Mouse (Mus musculus) neural tube, embryonic 13.5 days (tissue): ENCODE results near the gene Camk2n1. TPM values are rescaled to one million over a fixed set of nuclear protein-coding genes. Genes with fewer than 3 reads are reported as not detected.

Experiments used
- ATAC-seq: fragments of 200-750 bp; cut with Nextera tagmentation; 2 replicates; pipeline ENCODE4 v1.8.0; 2017; ENCODE audit warnings: low read depth, mild to moderate bottlenecking, moderate TSS enrichment, moderate library complexity
- H3K27ac ChIP-seq: fragments of 300-500 bp; sonication (generic); replicated peaks from 2 replicates; pipeline ENCODE4 v1.5.1; 2015; ENCODE audit warnings: moderate library complexity, mild to moderate bottlenecking, inconsistent platforms
- H3K27me3 ChIP-seq: fragments of 300-500 bp; sonication (generic); 2 replicates; pipeline ENCODE4 v1.6.1; 2015; ENCODE audit warnings: mild to moderate bottlenecking, inconsistent platforms
- H3K36me3 ChIP-seq: fragments of 300-500 bp; sonication (generic); 2 replicates; pipeline ENCODE4 v1.6.1; 2015; ENCODE audit warnings: mild to moderate bottlenecking, inconsistent platforms
- H3K4me1 ChIP-seq: fragments of 300-500 bp; sonication (generic); replicated peaks from 2 replicates; pipeline ENCODE4 v1.6.1; 2015; ENCODE audit warnings: inconsistent platforms
- H3K4me2 ChIP-seq: fragments of 300-500 bp; sonication (generic); 2 replicates; pipeline ENCODE4 v1.6.1; 2015; ENCODE audit warnings: inconsistent platforms, mild to moderate bottlenecking, moderate library complexity
- H3K4me3 ChIP-seq: fragments of 300-500 bp; sonication (generic); 2 replicates; pipeline ENCODE4 v1.5.1; 2015; ENCODE audit warnings: mild to moderate bottlenecking, inconsistent platforms
- H3K9ac ChIP-seq: fragments of 300-500 bp; sonication (generic); 2 replicates; pipeline ENCODE4 v1.6.1; 2015; ENCODE audit warnings: moderate library complexity, mild to moderate bottlenecking, inconsistent platforms
- H3K9me3 ChIP-seq: fragments of 300-500 bp; sonication (generic); 2 replicates; pipeline ENCODE4 v1.6.1; 2016; ENCODE audit warnings: inconsistent platforms
- WGBS: fragments of 180-500 bp; shearing (Covaris S2); methylation state at CpG from one replicate; pipeline ENCODE4 v1.1.7; 2015; 5-methylcytosine and 5-hydroxymethylcytosine counted together
- polyA plus RNA-seq: library from polyadenylated mRNA; unstranded; fragments of >200 nt; fragmentation: Nextera tagmentation; extraction: Ambion mirVana; gene quantifications from 2 replicates; pipeline ENCODE4 v1.2.1, GENCODE M21; 2015

Gene Camk2n1
- polyA plus RNA-seq, 1 experiment from 2014 or later = 15.3 TPM

GRCm38 (mm10) chr4:138471241-138471640 is 17.1 kb downstream of the Camk2n1 start:
- H3K9ac ChIP-seq = no peak overlapping the region
- 40% methylated on average over 7 of the region's 7 CpGs for WGBS
- peaks cover 30% of the 10 kb centered on the region for H3K4me1 ChIP-seq
- no peaks in the 10 kb centered on the region for H3K36me3 ChIP-seq
- peak overlapping the region; percentile 68 for H3K27ac ChIP-seq
- no peak for ATAC-seq
- H3K4me3 ChIP-seq = no peak overlapping the region
- no peaks in the 10 kb centered on the region for H3K9me3 ChIP-seq
- H3K4me2 ChIP-seq = no peak overlapping the region
- peaks cover 4% of the 10 kb centered on the region for H3K27me3 ChIP-seq

GRCm38 (mm10) chr4:138479595-138479994 is 25.5 kb downstream of the Camk2n1 start:
- Histone ChIP-seq H3K9me3 (no peaks in the 10 kb centered on the region), H3K4me2 (no peak overlapping the region), H3K27me3 (no peaks in the 10 kb centered on the region; the same call in 1 of the 2 replicates), H3K4me1 (peaks cover 14% of the 10 kb centered on the region; the same call in 1 of the 2 replicates), H3K36me3 (no peaks in the 10 kb centered on the region), H3K27ac (no peak overlapping the region), H3K4me3 (no peak overlapping the region), H3K9ac (no peak overlapping the region)
- no peak for ATAC-seq
- 77% methylated on average over 7 of the region's 7 CpGs for WGBS

- H3K4me2 ChIP-seq = no peak overlapping the region
- 60% methylated on average over 9 of the region's 9 CpGs for WGBS
Measured at GRCm38 (mm10) chr4:138480962-138481361, 26.8 kb downstream of the Camk2n1 start.

GRCm38 (mm10) chr4:138482721-138483120 is 28.6 kb downstream of the Camk2n1 start:
- peaks cover 7% of the 10 kb centered on the region; the same call in 1 of the 2 replicates for H3K4me1 ChIP-seq
- H3K27me3 ChIP-seq = no peaks in the 10 kb centered on the region
- ATAC-seq = no peak
- H3K9me3 ChIP-seq = no peaks in the 10 kb centered on the region
- H3K4me2 ChIP-seq = no peak overlapping the region
- no peak overlapping the region for H3K27ac ChIP-seq
- H3K36me3 ChIP-seq = no peaks in the 10 kb centered on the region
- no peak overlapping the region for H3K9ac ChIP-seq
- 74% methylated on average over 8 of the region's 8 CpGs for WGBS
- no peak overlapping the region for H3K4me3 ChIP-seq

More at GRCm38 (mm10) chr4:138480962-138481361, 26.8 kb downstream of the Camk2n1 start:
- Histone ChIP-seq H3K27ac (no peak overlapping the region), H3K9ac (no peak overlapping the region), H3K36me3 (no peaks in the 10 kb centered on the region), H3K9me3 (no peaks in the 10 kb centered on the region), H3K4me3 (no peak overlapping the region), H3K4me1 (peaks cover 13% of the 10 kb centered on the region; the same call in 1 of the 2 replicates), H3K27me3 (no peaks in the 10 kb centered on the region; the same call in 1 of the 2 replicates)
- no peak for ATAC-seq

GRCm38 (mm10) chr4:138488241-138488640 is 34.1 kb downstream of the Camk2n1 start:
- Histone ChIP-seq H3K4me3 (no peak overlapping the region), H3K9ac (no peak overlapping the region), H3K27ac (peak overlapping the region; percentile 33; the same call in 1 of the 2 replicates), H3K9me3 (no peaks in the 10 kb centered on the region), H3K4me2 (no peak overlapping the region), H3K4me1 (peaks cover 25% of the 10 kb centered on the region), H3K36me3 (no peaks in the 10 kb centered on the region), H3K27me3 (no peaks in the 10 kb centered on the region)
- WGBS = 30% methylated on average over 8 of the region's 8 CpGs
- peak; percentile 46; the same call in 1 of the 2 replicates for ATAC-seq

GRCm38 (mm10) chr4:138491088-138491487 is 37.0 kb downstream of the Camk2n1 start:
- no peak overlapping the region for H3K27ac ChIP-seq
- 65% methylated on average over 4 of the region's 4 CpGs for whole genome bisulfite sequencing
- no peak for ATAC-seq
- no peaks in the 10 kb centered on the region for H3K27me3 ChIP-seq
- H3K9me3 ChIP-seq = no peaks in the 10 kb centered on the region
- H3K9ac ChIP-seq = no peak overlapping the region
- H3K4me2 ChIP-seq = no peak overlapping the region
- peaks cover 53% of the 10 kb centered on the region for H3K4me1 ChIP-seq
- H3K4me3 ChIP-seq = no peak overlapping the region
- no peaks in the 10 kb centered on the region for H3K36me3 ChIP-seq

GRCm38 (mm10) chr4:138493161-138494001 is 39.3 kb downstream of the Camk2n1 start:
- Histone ChIP-seq H3K27ac (peak overlapping the region; percentile 24; the same call in 1 of the 2 replicates), H3K9me3 (no peaks in the 10 kb centered on the region), H3K27me3 (no peaks in the 10 kb centered on the region), H3K4me3 (no peak overlapping the region), H3K9ac (no peak overlapping the region), H3K4me2 (no peak overlapping the region), H3K4me1 (peaks cover 59% of the 10 kb centered on the region), H3K36me3 (no peaks in the 10 kb centered on the region)
- ATAC-seq = no peak
- 52% methylated on average over 5 of the region's 5 CpGs for WGBS

GRCm38 (mm10) chr4:138494905-138495304 is 40.8 kb downstream of the Camk2n1 start:
- H3K27ac ChIP-seq = peak overlapping the region; percentile 53
- H3K9ac ChIP-seq = no peak overlapping the region
- no peak overlapping the region for H3K4me3 ChIP-seq
- no peaks in the 10 kb centered on the region for H3K27me3 ChIP-seq
- H3K4me1 ChIP-seq = peaks cover 50% of the 10 kb centered on the region
- ATAC-seq = peak; percentile 62; the same call in 1 of the 2 replicates
- no peaks in the 10 kb centered on the region for H3K9me3 ChIP-seq
- H3K36me3 ChIP-seq = no peaks in the 10 kb centered on the region
- H3K4me2 ChIP-seq = 0 out of 2 replicates have a peak overlapping the region, but pooled peaks have one; percentile 1
- 6% methylated on average over 5 of the region's 5 CpGs for WGBS

GRCm38 (mm10) chr4:138495775-138496174 is 41.7 kb downstream of the Camk2n1 start:
- no peaks in the 10 kb centered on the region for H3K9me3 ChIP-seq
- peak overlapping the region; percentile 53 for H3K27ac ChIP-seq
- no peak overlapping the region for H3K4me3 ChIP-seq
- H3K4me1 ChIP-seq = peaks cover 50% of the 10 kb centered on the region
- ATAC-seq = no peak
- WGBS = 8% methylated on average over 13 of the region's 13 CpGs
- peak overlapping the region; percentile 6; the same call in 1 of the 2 replicates for H3K9ac ChIP-seq
- no peaks in the 10 kb centered on the region for H3K36me3 ChIP-seq
- H3K4me2 ChIP-seq = peak overlapping the region; percentile 15
- H3K27me3 ChIP-seq = no peaks in the 10 kb centered on the region

GRCm38 (mm10) chr4:138496746-138497520 is 42.8 kb downstream of the Camk2n1 start:
- Histone ChIP-seq H3K9ac (no peak overlapping the region), H3K36me3 (no peaks in the 10 kb centered on the region), H3K27ac (no peak overlapping the region), H3K27me3 (no peaks in the 10 kb centered on the region), H3K4me1 (peaks cover 47% of the 10 kb centered on the region), H3K4me3 (no peak overlapping the region), H3K4me2 (no peak overlapping the region), H3K9me3 (no peaks in the 10 kb centered on the region)
- no peak for ATAC-seq
- WGBS = 66% methylated on average over 15 of the region's 24 CpGs

- no peak for ATAC-seq
- Histone ChIP-seq H3K27me3 (no peaks in the 10 kb centered on the region), H3K4me3 (no peak overlapping the region), H3K4me2 (no peak overlapping the region), H3K9me3 (no peaks in the 10 kb centered on the region), H3K9ac (no peak overlapping the region), H3K36me3 (no peaks in the 10 kb centered on the region), H3K27ac (no peak overlapping the region), H3K4me1 (peaks cover 40% of the 10 kb centered on the region)
- 87% methylated on average over 21 of the region's 21 CpGs for WGBS
Measured at GRCm38 (mm10) chr4:138499856-138500645, 45.9 kb downstream of the Camk2n1 start.
